Mouse (Mus musculus) frontal cortex, postnatal 36 days (tissue): ENCODE measurements at regions not wholly inside any gene's neighbourhood (a gene's known extent, or its start where the extent isn't known, plus 50 kb on each side); places are given as distances from the start of the nearest gene placed in this dataset.

Experiments
- DNase-seq, 2 experiments: peaks; one replicate each; pipeline ENCODE4 v3.0.0; 2022; ENCODE audit warnings: low spot score in 2 of 2

DNA sequence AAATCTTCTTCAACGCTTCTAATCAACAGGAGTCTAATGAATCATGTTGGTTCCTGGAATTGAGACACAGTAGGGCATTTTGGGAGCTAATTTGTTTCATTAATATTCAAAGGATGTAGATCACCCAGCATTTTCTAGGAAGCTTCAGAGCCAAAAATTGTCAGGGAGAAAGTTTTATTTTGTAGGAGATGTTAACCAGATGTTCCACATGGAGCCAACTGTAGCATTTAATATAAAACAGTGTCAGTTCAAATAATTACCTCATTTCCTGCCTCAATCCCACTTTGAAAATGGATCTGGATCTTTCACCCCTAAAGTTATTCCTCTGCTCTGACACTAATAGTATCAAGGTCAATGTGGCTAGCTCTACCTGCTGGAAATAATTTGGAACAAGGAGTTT lies 389.6 kb upstream of the Lmcd1 start:
- no peak for DNase-seq

DNA sequence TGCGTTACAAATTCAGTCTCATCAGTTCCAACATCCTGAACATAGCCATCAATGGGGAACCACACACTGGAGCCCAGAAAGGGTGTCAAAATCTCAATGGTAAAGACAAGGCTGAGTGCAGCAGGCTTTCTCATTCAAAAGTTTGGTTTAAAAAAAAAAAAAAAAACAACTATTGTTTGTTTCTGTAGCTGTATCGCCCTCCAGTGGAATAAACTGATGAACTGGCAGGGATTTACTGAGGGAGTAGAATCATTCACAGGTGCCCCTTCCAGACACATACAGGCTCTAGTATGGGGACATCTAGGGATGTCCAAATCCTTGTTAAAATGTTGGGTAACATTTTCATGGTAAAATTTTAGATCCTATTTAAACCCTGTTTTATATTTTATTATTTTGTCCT lies 361.6 kb upstream of the Lmcd1 start:
- no peak for DNase-seq

DNA sequence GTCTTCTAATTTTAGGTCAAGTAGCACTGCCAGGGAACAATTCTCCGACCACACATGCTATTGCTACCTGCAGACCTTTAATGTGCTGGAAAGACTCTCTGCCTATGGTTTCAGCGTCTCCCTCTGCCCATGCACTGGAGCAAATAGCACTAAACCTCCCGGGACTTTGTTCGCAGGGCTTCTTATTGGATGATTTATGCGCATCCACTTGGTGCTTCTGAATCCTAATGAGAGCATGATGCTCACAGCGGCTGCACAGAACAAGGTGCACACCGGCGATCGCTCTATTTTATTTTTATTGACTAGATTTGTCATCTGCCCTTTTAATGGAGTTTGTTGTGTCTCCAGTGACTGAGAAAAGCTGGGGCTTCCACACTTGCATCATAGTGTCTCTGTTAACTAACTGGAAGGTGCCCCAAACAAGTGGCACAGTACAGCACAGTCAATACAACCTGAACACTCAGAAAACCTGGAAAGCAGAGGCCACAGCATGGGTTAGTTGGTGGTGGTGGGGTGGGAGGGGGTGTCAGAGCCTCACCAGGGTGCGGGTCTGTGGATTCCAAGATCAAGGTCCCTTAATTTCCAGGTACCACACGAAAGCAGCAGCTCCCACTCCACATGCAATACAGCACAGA lies 359.7 kb upstream of the Lmcd1 start:
- no peak for DNase-seq

DNA sequence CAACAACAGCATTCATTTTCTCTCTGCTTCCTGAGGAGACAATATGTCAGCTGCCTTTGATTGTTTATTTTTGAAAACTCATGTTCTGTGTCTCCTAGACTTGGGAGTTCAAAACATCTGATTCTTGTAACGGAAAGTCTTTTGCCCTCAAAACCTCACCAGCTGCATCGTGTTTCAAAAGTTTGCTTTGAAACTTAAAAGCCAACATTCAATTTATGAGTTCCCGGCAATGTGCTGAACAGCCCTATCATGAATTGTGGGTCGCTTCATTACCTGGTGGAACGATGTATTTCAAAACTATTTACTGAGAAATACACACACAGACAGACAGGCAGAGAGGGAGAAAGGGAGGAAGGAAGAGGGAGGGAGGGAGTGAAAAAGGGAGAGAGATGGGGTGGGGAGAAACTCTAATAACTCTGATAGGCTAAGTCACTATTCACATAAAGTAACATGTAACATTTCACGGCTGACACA lies 356.3 kb upstream of the Lmcd1 start:
- no peak for DNase-seq

DNA sequence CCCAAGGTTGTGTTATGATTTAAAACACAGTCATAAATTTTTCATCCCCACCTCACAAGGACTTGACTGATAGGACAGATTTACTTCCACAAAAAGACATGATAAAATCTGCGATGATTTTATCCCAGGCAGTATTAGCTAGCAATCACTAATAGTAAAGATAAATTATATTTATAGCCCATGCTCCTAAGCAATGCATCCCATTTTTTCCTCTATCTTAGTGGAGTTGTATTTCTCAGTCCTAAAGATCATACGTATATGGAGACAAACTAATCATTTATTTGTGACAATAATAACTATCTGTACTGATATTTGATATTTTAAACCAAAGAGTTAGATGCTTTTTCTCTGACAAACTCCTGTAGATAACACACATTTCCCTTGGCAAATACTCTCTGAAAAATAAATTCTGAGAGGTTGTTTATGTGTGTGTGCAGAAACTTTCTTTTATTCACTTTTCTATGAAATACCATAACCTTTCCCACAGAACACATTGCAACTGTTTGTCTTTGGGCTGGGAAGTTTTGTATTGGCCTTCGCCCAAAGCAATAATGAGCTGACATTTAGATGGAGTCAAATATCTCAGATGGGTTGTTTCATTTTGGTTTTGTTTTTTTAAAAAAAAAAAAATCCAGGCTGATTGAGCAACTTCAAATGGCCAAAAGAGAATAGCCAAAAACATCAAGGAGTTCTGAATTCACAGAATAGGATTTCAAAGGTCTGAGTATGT lies 355.5 kb upstream of the Lmcd1 start:
- DNase-seq: no peak

DNA sequence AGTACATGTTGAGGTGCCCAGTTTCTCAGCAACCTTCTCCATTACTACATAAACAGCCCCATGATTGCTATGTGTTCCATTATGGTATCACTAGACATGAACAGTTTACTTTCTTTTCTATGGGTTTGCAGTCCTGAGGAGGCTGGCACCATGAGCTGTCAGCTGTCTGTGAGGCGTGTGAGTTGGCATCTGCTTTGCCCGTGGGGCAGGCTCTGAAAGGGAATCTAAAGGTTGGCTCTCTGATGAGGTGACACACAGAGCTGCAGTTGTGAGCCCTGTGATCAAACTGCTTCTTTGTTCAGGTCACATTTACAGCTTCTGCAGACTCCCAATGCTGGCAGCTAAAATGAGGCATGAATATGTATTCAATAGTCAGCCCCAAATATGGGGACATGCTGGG lies 341.0 kb upstream of the Lmcd1 start:
- no peak for DNase-seq

DNA sequence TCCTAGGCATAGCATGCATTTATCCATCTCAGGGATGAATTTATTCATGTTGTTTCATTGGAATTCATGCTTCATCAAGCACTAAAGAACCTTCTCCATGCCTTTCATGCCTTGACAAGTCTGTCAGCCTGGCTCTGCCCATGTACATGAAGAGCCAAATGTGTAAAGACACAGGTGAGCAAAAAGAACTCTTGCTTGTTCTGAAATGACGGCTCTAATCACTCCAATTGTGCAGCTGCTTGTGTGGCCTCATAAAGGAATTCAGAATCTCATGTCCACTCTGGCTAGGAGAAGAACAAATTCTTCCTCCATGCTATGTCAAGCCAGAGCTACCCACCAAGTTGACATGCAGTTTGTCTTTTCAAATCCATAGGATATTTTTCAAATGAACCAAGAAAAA lies 319.2 kb upstream of the Lmcd1 start:
- DNase-seq: no peak

DNA sequence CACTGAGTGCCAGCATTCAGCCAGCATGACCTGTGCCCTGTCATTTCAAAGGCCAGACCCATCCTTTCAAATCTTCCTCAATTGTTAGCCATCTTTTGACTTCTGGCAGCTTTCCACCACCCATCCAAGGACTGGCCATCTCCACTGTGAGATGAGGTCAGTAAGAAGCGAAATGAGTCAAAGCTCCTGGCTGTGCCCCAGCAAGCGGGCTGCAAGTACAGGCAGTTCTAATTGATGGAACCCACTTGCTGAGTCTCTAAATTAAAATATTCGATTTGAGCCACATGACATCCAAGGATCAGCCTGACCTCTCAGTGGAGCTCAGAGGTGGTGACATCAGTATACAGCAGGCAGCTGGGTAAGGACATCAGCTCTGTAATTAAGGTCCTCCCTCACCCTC lies 307.8 kb upstream of the Lmcd1 start:
- DNase-seq: no peak

DNA sequence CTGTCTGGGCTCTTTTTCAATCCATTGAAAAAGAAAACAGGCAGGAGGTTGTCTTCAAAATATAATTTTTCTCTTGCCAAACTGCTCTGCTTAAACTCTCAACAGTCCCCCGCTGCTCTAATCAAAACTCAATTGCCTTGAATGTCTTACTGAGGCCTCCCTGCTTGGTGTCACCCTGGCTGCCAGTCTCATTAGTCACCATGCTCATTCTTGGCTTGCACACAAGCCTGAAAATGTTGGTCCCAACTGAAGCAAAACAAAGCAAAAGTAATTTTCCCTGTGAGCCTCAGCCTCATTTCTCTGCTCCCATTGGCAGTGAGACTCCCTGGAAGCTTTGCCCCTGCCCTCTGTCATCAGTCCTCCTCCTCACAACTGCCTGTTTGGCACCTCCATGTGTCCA lies 288.1 kb upstream of the Lmcd1 start:
- peak in 1 of 2 experiments; percentile 2 for DNase-seq

DNA sequence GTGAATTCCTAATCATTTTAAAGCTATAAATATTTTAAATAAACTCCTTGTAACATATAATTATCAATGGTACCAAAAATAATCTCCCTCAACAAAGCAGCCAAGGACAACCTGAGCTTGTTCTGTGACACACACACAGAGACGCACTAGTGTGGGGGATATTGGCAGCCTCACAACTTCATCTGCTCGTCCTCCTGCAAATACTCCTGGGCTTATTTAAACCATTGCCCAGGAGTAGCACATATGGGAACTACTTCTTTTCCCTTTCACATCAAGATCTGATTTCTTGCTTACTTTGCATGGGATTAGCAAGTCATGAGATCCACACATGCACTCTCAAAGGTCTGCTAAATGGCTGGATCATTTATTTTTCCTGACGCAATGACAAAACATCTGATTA lies 277.7 kb upstream of the Lmcd1 start:
- no peak for DNase-seq

DNA sequence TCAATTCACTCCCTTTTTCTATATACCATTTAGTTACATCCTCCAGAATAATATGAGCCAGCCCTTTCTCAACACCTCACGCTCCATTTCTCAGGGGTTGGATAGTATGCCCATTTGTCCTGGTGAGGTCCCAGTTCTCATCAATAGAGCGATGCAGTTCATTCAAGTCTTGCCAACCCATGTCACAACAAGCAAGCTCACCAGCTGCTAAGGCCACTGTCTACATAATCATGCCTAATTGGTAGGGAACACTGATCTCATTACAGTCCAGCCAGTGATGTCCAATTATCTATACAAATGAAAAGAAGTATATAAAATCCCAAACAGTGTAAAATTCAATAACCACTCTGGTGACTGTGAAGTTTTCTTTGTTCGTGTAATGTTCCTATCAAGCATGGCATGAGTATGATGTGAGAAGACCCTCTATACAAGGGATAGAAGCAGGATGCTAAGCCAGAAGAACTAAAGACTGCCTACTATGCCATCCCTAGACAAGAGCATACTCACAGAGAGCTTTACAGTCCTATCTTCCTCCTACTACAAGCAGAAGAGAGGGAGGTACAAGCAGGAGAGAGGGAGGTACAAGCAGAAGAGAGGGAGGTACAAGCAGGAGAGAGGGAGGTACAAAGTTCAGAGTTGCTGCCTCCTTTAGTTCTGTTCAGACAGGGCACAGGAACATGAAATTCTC lies 269.6 kb upstream of the Lmcd1 start:
- no peak for DNase-seq

DNA sequence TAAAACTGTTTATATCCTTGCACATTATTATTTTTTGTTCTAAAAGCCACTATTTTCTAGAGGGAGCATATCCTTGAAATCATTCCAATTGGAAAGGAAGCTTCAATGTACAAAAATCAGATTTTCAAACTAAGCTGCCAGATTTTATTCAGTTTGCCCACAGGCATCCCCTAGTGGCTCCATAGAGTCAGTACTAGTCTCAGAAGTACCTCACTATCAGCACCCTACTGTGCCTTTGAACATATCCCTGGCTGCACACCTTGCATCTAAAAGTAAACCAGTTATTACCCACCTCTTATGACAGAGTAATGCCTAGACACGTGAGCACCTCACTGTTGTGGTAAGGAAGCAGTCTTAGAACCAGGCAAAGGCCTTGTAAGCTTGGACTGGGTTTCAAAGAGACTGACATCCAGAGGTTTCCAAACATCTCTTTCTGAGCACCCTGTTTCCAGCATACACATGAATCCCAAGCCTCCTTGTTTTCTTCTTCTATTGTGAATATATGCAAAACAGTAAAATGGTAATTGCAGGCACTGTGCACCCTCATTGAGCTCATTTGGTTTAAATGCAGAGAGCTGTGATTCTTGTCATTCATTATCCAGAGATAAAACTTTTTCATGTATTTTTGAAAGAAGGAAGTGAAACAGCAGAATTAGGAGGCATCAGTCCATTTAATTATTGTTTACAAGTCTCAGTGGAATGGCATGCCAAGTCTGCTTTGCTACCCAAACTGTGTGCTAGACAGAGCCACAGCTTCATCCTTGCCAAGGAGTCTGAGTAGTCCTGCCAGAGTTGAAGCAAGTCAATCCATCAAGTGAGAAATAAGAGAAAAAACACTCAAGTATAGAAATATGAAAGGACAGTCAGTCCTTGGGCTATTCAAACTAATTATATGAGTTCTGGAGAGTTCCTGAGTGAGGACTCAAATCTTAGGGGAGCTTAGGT lies 247.0 kb upstream of the Lmcd1 start:
- DNase-seq: peak in 1 of 2 experiments; percentile 18

DNA sequence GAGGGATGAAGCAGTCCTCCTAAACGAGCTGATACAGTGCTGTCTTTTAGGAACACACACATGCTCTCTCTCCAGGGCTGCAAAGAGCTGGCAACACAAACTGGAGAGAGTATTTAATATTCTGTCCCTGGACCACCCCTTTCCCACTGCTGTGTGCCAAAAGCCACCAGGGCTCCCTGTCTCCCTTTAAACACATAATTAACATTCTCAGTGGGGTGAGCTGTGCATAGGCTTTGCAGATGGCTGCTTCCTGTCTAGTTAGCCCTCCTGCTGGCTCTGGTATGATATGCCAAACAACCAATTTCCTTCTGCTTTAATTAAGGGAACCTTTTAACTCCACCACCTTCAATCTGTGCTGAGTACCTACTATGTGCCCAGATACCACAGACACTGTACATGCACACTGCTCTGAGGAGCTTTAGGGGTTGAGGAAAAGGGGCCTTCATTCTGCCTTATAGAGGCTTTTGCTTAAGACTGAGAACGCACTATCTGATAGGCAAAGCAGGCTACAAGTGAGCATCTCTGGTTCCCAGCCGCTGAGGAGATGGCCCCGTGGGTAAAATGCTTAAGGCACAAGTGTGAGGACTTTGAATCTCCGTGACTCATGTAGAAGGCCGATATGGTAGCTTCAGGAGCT lies 222.9 kb upstream of the Lmcd1 start:
- DNase-seq: peak; percentile 0 to 4

DNA sequence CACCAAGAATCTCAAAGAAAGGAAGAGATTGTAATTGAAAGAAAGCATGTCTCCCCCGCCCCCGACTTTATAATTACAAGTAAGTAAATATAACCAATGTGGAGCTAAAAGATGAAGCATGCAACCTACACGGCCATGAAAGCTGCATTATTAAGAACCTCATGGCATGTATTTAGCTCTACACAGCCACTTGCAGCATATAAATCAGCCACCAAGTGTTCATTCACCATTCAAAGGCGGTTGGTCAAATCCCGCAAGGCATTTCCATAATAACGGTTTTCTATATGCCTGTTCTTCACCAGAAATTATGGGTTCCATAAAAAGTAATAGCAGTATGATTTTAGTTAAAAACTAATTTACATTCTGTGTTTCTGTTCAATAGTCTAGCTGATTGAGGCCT lies 221.4 kb upstream of the Lmcd1 start:
- DNase-seq: no peak

DNA sequence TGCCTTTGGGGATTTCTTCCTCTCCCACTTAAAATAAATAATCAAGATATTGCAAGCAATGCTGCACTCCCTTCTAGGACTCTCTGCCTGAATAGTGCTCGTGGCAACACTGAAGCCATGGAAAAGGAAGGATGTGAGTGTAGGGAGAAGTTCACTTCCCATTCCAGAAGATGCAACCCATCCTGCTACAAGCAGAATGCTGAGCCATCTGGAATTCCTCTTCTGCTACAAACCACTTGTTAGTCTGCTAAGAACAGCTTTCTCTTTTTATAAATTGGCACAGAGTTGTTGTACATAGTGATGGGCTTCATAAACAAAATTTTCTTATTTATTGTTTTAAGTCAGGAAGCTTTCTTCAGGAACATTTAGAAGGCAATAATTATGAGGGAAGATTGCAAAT lies 215.7 kb upstream of the Lmcd1 start:
- DNase-seq: peak in 1 of 2 experiments; percentile 7

DNA sequence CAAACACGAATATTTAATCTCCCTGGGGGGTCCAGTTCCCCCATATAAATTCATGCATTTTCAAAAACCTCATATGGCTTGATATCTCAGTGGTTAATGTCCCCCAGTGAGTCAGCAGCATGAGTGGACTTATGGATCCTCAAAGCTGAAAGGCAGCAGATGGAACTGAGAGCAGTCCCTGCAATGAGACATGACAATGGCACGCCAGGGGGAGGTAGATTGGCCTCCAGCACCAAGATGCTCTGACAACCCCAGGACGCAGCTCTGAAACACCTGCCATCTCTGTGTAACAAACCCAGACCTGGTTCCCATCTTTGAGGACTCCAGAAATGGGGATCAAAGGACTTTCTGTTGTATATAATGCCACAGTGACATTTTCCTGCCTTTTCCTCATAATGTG lies 210.6 kb upstream of the Lmcd1 start:
- no peak for DNase-seq

DNA sequence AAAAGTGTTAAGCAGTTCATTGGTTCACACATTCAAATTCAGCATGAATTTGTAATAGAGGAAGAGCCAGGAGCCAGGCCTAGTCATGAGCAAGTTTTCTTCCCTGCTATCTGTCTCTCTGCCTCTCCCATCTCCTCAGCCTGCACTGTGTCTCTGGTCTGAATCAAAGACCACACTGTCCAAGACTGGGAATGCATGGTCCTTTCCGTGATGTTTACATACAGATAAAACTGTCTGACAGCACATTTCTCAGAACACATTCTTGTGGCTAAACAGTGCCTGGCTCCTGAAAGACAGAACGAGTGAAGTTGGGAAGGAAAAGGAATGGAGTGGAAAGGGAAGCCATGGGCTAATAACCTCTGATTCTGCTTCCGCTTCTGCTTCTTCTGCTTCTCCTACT lies 183.0 kb upstream of the Lmcd1 start:
- DNase-seq: no peak

DNA sequence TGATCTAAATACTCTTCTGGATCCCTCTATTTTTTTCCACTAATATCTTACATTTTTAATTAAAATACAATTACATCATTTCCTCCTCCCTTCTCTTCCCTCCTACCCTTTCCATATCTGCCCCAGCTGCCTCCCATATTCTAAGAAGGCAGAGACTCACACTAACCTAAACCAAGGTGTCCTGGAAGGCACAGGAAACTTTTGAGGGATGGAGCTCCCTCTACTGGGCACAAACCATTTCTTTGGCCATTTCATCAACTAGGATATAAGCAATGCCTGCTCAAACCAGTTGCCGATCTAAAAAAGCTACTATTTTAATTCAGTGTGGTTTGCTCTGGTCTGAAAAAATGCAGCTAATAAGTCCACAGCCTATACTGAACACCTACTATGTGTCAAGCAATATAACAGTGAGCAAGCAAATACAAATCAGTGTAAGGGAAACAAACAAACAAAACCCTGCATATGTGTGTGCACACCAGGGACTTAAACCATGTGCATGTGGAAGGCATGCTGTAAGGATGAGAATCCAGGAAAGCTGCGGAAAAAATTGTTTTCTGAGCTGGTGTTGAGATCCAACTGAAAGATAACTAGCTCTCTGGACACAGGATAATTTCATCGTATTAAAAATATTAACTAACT lies 182.3 kb upstream of the Lmcd1 start:
- DNase-seq: peak; percentile 60 to 82

DNA sequence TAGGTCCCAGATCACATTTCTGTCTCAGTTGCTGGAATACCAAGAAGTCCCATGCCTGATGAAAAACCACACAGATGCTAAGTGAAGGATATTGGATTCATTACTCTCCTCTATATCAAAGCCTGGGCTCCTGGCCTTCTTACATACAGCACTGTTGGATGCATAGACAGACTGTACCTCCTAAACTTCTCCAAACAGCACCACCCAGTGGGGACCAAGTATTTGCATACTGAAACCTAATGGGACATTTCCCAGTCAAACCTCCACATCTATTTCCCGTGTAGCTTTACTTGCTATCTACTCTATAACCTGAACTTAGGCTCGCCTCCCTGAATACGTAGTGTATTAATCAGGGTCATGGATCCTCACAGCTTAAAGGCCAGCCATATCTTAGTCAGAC lies 180.3 kb upstream of the Lmcd1 start:
- DNase-seq: peak in 1 of 2 experiments; percentile 12

DNA sequence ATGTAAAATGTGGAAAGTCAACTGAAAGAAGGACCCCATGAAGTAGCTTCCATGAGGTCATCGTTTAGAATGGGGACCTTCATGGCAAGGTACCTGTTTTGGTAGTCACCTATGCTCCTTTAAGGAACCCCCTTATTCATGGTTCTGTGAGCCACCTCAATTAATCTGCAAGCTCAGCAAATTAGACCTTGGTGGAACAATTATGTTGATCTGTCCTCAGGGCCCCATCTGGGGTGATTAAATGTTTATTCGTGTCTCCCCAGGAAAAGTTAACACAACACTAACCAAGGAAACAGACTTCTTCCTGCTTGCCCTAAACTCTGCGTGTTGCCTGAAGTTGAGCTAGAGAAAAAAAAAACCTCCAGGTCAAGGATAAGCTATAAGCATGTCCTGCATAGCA lies 175.9 kb upstream of the Lmcd1 start:
- no peak for DNase-seq

DNA sequence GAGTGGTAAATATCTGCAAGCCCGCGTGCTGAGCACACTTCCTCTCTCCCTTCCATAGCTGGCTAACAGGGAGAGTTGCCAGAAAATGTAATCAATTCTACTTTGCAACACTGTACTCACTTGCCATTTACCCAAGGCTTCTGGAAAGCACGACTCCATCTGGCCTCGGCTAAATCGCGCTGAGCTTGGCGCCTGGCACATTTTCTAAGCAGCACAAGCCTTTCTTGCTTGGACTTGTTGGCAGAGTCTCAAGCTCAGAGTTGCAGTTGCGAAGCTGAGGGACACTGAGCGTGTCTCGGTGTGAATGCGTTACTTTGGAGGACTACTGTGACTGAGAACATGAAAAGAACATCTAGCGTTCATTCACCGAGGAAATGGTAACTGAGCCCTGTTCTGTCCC lies 164.9 kb upstream of the Lmcd1 start:
- peak; percentile 68 to 89 for DNase-seq
